23 mouse cellular contexts compared by ENCODE assay signal in the genomic region with DNA sequence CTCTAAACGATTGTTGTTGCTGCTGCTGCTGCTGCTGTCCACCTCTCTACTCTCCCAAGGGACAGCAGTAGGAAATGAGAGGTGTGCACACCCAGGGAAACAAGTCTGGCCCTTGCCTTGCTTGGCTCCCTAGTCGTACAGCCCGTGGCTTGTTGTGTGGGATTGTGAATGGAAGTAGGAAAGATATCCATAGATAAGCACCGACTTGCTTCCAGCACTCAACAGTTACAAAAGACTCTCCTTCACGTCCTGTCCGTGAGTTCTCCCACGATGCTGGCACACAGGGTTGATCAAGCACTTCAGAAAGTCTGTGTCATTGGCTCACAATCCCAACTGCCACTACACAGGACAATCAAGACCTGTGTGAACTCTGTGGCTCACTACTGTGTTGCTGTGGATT.
"Had no signal": no experiment of that assay in that cellular context is flagged by ENCODE, and none has a peak within 500 bp of the region (broad histone marks: within the 10 kb centered on the region; RNA-seq: fewer than 3 reads in every experiment).

No protein-coding gene starts in this region.

- H3K9ac ChIP-seq: heart, embryonic 12.5 days; hindbrain, embryonic 12.5 days; hindbrain, embryonic 14.5 days; limb, embryonic 13.5 days; limb, embryonic 15.5 days; liver, embryonic 12.5 days; liver, embryonic 14.5 days had no signal

- ATAC-seq: hindbrain, embryonic 16.5 days; inflammation-experienced regulatory T-cells, adult 6 months; liver, embryonic 12.5 days had no signal

- H3K4me2 ChIP-seq: heart, embryonic 12.5 days; hindbrain, embryonic 12.5 days; hindbrain, embryonic 14.5 days; limb, embryonic 13.5 days; limb, embryonic 15.5 days; liver, embryonic 12.5 days had no signal

- H3K4me1 ChIP-seq: heart, embryonic 12.5 days; hindbrain, embryonic 12.5 days; limb, embryonic 13.5 days; limb, embryonic 15.5 days; liver, embryonic 12.5 days had no signal

- H3K4me3 ChIP-seq: heart, embryonic 10.5 days; heart, embryonic 12.5 days; hindbrain, embryonic 10.5 days; hindbrain, embryonic 12.5 days; layer of hippocampus, adult 2 months; limb, embryonic 13.5 days; limb, embryonic 15.5 days; liver, embryonic 12.5 days had no signal

- DNase-seq: gastrocnemius, postnatal 14 days; gastrocnemius, postnatal 36 days; heart, adult 18-20 months; heart, postnatal 10 days; heart, postnatal 4 days; kidney, adult 11 months; kidney, adult 8-10 months; kidney, postnatal 10 days; kidney, postnatal 4 days; layer of hippocampus, postnatal 36 days; left cerebral cortex, postnatal 4 days had no signal

- H3K27ac ChIP-seq: heart, embryonic 10.5 days; hindbrain, embryonic 10.5 days; hindbrain, embryonic 12.5 days; hindbrain, embryonic 14.5 days; layer of hippocampus, adult 2 months; limb, embryonic 13.5 days; limb, embryonic 15.5 days; liver, embryonic 12.5 days; liver, embryonic 14.5 days had no signal

- H3K36me3 ChIP-seq: heart, embryonic 10.5 days; heart, embryonic 12.5 days; hindbrain, embryonic 10.5 days; hindbrain, embryonic 12.5 days; limb, embryonic 13.5 days; limb, embryonic 15.5 days; liver, embryonic 12.5 days had no signal

- H3K9me3 ChIP-seq: heart, embryonic 10.5 days; heart, embryonic 12.5 days; hindbrain, embryonic 10.5 days; hindbrain, embryonic 12.5 days; limb, embryonic 13.5 days; limb, embryonic 15.5 days; liver, embryonic 12.5 days had no signal
